ENCODE assay signal across 22 mouse cellular contexts in the genomic region with DNA sequence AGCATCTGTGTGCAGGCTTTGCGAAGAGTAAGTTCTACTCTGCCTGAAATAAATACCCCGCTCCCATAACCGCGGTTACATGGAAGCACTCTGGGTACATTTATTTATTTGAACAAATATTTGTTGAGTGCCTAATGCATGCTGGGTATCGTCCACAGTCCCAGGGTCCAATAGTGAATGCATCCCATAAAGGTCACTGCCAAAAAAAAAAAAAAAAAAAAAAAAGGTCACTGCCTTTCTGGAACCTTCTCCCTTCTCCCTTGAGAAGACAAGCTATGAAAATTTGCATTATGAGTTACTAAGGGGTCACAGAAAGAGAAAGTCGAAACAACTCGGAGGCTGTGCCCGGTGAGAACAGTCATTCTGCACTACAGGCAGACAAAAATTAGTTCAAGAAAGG. TPM values are rescaled to one million over a fixed set of nuclear protein-coding genes. Genes with fewer than 3 reads are reported as not detected.
"Had no signal": no experiment of that assay in that cellular context is flagged by ENCODE, and none has a peak within 500 bp of the region (broad histone marks: within the 10 kb centered on the region; RNA-seq: fewer than 3 reads in every experiment).

No protein-coding gene starts in this region.

- ATAC-seq: midbrain, embryonic 16.5 days had no signal

- H3K27me3 ChIP-seq: lung, embryonic 15.5 days; midbrain, embryonic 12.5 days; neural tube, embryonic 13.5 days; neural tube, embryonic 15.5 days; stomach, embryonic 15.5 days had no signal

- H3K4me2 ChIP-seq: lung, embryonic 15.5 days; midbrain, embryonic 12.5 days; neural tube, embryonic 13.5 days; neural tube, embryonic 15.5 days; stomach, embryonic 15.5 days had no signal

- H3K27ac ChIP-seq: lung, embryonic 15.5 days; macrophage; midbrain, embryonic 12.5 days; neural tube, embryonic 13.5 days; neural tube, embryonic 15.5 days; stomach, embryonic 15.5 days; stomach, postnatal 0 days had no signal

- H3K9ac ChIP-seq: lung, embryonic 15.5 days; midbrain, embryonic 12.5 days; neural tube, embryonic 13.5 days; neural tube, embryonic 15.5 days; stomach, embryonic 15.5 days had no signal

- H3K9me3 ChIP-seq: lung, embryonic 15.5 days; midbrain, embryonic 12.5 days; neural tube, embryonic 13.5 days; neural tube, embryonic 15.5 days; stomach, embryonic 15.5 days had no signal

- H3K36me3 ChIP-seq: lung, embryonic 15.5 days; midbrain, embryonic 12.5 days; neural tube, embryonic 13.5 days; neural tube, embryonic 15.5 days; stomach, embryonic 15.5 days had no signal

- H3K4me3 ChIP-seq: lung, embryonic 15.5 days; midbrain, embryonic 12.5 days; myocyte; neural tube, embryonic 13.5 days; neural tube, embryonic 15.5 days; stomach, embryonic 15.5 days had no signal

- H3K4me1 ChIP-seq: midbrain, embryonic 12.5 days; stomach, embryonic 15.5 days had no signal

- DNase-seq: lung, adult 2 months; lung, postnatal 14 days; lung, postnatal 36 days; midbrain, embryonic 14.5 days; retina, postnatal 1 day; right cerebral cortex, adult 18-20 months; right cerebral cortex, postnatal 4 days; spleen, adult 18-20 months; thymus, adult 2 months; thymus, postnatal 25 days; thymus, postnatal 4 days had no signal

RNA-seq across cellular contexts. Expression of a gene that starts 17.1 kb away (rescaled TPM):
- polyA plus RNA-seq: lung, adult 2 months; lung, postnatal 0 days; small intestine, adult 2 months had no signal

RNA-seq across cellular contexts. Expression of a gene that starts 40.1 kb away (rescaled TPM):
- polyA plus RNA-seq: lung, adult 2 months; lung, postnatal 0 days; macrophage; midbrain, embryonic 12.5 days; midbrain, embryonic 14.5 days; midbrain, embryonic 16.5 days had no signal
